Mouse (Mus musculus) spleen, adult 2 months (tissue): Measurements from ENCODE around the gene Atp8a1.

Experiments
- CTCF ChIP-seq: fragments of 200-500 bp; IDR thresholded peaks from 2 replicates; pipeline ENCODE4 v1.5.1; 2011; ENCODE audit warnings: mild to moderate bottlenecking, inconsistent platforms; ENCODE audit not compliant: insufficient read depth, insufficient read length, insufficient replicate concordance; ENCODE audit errors: extremely low read depth
- POLR2A ChIP-seq: fragments of 200-500 bp; IDR thresholded peaks from 2 replicates; pipeline ENCODE4 v1.6.1; 2011; ENCODE audit warnings: low read depth, low read length, inconsistent platforms

DNA sequence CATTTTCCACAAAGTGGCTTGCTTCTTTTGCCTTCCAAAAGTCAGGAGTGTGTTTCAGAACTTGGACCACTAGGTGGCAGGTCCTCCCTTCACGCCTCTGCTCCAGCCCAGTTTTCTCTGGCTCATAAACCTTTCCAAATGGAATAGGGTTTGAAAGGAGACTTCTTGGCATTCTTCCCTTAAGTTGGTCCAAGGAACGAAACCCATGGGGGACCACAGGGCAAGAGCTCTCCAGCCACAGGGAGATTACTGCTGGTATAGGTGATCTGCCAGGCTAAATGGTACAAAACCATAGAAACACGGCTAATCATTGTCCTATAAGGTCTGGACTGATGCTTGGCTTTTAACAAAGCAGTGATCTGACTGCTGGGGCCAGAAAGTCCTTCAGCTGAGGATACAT is 95.2 kb downstream of the Atp8a1 start:
- TF ChIP-seq CTCF (peak; percentile 12; the same call in 1 of the 2 replicates), POLR2A (no peak)
